Mouse (Mus musculus): Measurements from ENCODE around the gene Ccdc17. TPM values are rescaled to one million over a fixed set of nuclear protein-coding genes. Genes with fewer than 3 reads are reported as not detected.
A peak's percentile ranks its signal among the peaks of the same experiment; 100 is the strongest.

Gene Ccdc17
- polyA plus RNA-seq, 1 experiment from 2014 or later, result 1.8 TPM

GRCm38 (mm10) chr4:116596978-116597881, 776 bp downstream of the Ccdc17 start:
- ChIA-PET POLR2A (interaction anchor here (0.6 kb wide), 1 partner anchor 47 kb away, joined by 4 read pairs; no protein-coding TSS in a partner anchor), CTCF (no interaction called here)
- in situ Hi-C loops (cut with MboI; ENCODE audit: low pct_unique_long_range_greater_than_20kb), result no loop called here
- ATAC-seq (peak; percentile 89), DNase-seq (ENCODE audit: low read depth, low spot score) (peak; percentile 64)
- TF ChIP-seq CTCF (IDR thresholded peaks at IDR 0.05), result no peak
- H3K27me3 ChIP-seq, result no peaks in the 10 kb centered on the region

GRCm38 (mm10) chr4:116612621-116613020, 16.2 kb downstream of the Ccdc17 start:
- TF ChIP-seq CTCF (IDR thresholded peaks at IDR 0.05), result no peak
- no peak for DNase-seq (ENCODE audit: low read depth, low spot score)
- no peak for ATAC-seq
- no peaks in the 10 kb centered on the region for H3K27me3 ChIP-seq
- in situ Hi-C loops (cut with MboI; ENCODE audit: low pct_unique_long_range_greater_than_20kb), result no loop called here
- POLR2A ChIA-PET, result interaction anchor here (0.6 kb wide), 1 partner anchor 32 kb away, joined by 4 read pairs; no protein-coding TSS in a partner anchor
- CTCF ChIA-PET, result interaction anchor here (1.9 kb wide), 1 partner anchor 9 kb away, joined by 4 read pairs; no protein-coding TSS in a partner anchor

- CTCF ChIA-PET, result no interaction called here
- DNase-seq (ENCODE audit: low read depth, low spot score), result no peak
- in situ Hi-C loops (cut with MboI; ENCODE audit: low pct_unique_long_range_greater_than_20kb), result no loop called here
- TF ChIP-seq CTCF (IDR thresholded peaks at IDR 0.05), result no peak
- POLR2A ChIA-PET, result no interaction called here
- no peaks in the 10 kb centered on the region for H3K27me3 ChIP-seq
- no peak for ATAC-seq
Measured at GRCm38 (mm10) chr4:116615237-116615636, 18.8 kb downstream of the Ccdc17 start.

GRCm38 (mm10) chr4:116624831-116625230, 28.4 kb downstream of the Ccdc17 start:
- ATAC-seq (no peak), DNase-seq (ENCODE audit: low read depth, low spot score) (no peak)
- H3K27me3 ChIP-seq, result no peaks in the 10 kb centered on the region
- no peak for TF ChIP-seq CTCF (IDR thresholded peaks at IDR 0.05)
- POLR2A ChIA-PET, result no interaction called here
- CTCF ChIA-PET, result interaction anchor here (1.2 kb wide), 1 partner anchor 17 kb away, joined by 3 read pairs; no protein-coding TSS in a partner anchor
- in situ Hi-C loops (cut with MboI; ENCODE audit: low pct_unique_long_range_greater_than_20kb), result loop anchor here (5.0 kb wide), 1 partner anchor 162 kb away; no protein-coding TSS in a partner anchor

GRCm38 (mm10) chr4:116626658-116627358, 30.4 kb downstream of the Ccdc17 start:
- ATAC-seq (peak; percentile 20), DNase-seq (ENCODE audit: low read depth, low spot score) (peak; percentile 41)
- in situ Hi-C loops (cut with MboI; ENCODE audit: low pct_unique_long_range_greater_than_20kb), result loop anchor here (5.0 kb wide), 1 partner anchor 160 kb away; no protein-coding TSS in a partner anchor
- TF ChIP-seq CTCF (IDR thresholded peaks at IDR 0.05), result peak; percentile 32
- ChIA-PET POLR2A (interaction anchor here (0.6 to 1.2 kb wide), 3 partner anchors 16 to 124 kb away, joined by 3 read pairs; no protein-coding TSS in a partner anchor), CTCF (no interaction called here)
- H3K27me3 ChIP-seq, result no peaks in the 10 kb centered on the region

GRCm38 (mm10) chr4:116627359-116627716, 30.9 kb downstream of the Ccdc17 start:
- H3K27me3 ChIP-seq, result no peaks in the 10 kb centered on the region
- ChIA-PET CTCF (no interaction called here), POLR2A (interaction anchor here (0.6 to 1.2 kb wide), 2 partner anchors 16 to 124 kb away, joined by 3 read pairs; no protein-coding TSS in a partner anchor)
- in situ Hi-C loops (cut with MboI; ENCODE audit: low pct_unique_long_range_greater_than_20kb), result loop anchor here (5.0 kb wide), 1 partner anchor 160 kb away; no protein-coding TSS in a partner anchor
- DNase-seq (ENCODE audit: low read depth, low spot score) (peak; percentile 68), ATAC-seq (peak; percentile 70)
- no peak for TF ChIP-seq CTCF (IDR thresholded peaks at IDR 0.05)

- in situ Hi-C loops (cut with MboI; ENCODE audit: low pct_unique_long_range_greater_than_20kb), result loop anchor here (5.0 kb wide), 1 partner anchor 159 kb away; no protein-coding TSS in a partner anchor
- ChIA-PET POLR2A (interaction anchor here (1.2 kb wide), 1 partner anchor 17 kb away, joined by 3 read pairs; no protein-coding TSS in a partner anchor), CTCF (no interaction called here)
- DNase-seq (ENCODE audit: low read depth, low spot score), result peak; percentile 68
- peak; percentile 87 for ATAC-seq
- TF ChIP-seq CTCF (IDR thresholded peaks at IDR 0.05), result no peak
- H3K27me3 ChIP-seq, result no peaks in the 10 kb centered on the region
Measured at GRCm38 (mm10) chr4:116627722-116628662, 31.5 kb downstream of the Ccdc17 start, which contains the start of gene Nasp. TSS of gene Nasp (minus strand) at chr4:116627941.

- TF ChIP-seq CTCF (IDR thresholded peaks at IDR 0.05), result no peak
- ChIA-PET POLR2A (no interaction called here), CTCF (interaction anchor here (1.2 kb wide), 1 partner anchor 10 kb away, joined by 3 read pairs; no protein-coding TSS in a partner anchor)
- no peaks in the 10 kb centered on the region for H3K27me3 ChIP-seq
- ATAC-seq (no peak), DNase-seq (ENCODE audit: low read depth, low spot score) (no peak)
- in situ Hi-C loops (cut with MboI; ENCODE audit: low pct_unique_long_range_greater_than_20kb), result no loop called here
Measured at GRCm38 (mm10) chr4:116635197-116635596, 38.7 kb downstream of the Ccdc17 start.

GRCm38 (mm10) chr4:116638821-116639220, 42.4 kb downstream of the Ccdc17 start:
- no peak for TF ChIP-seq CTCF (IDR thresholded peaks at IDR 0.05)
- in situ Hi-C loops (cut with MboI; ENCODE audit: low pct_unique_long_range_greater_than_20kb), result no loop called here
- ATAC-seq, result no peak
- POLR2A ChIA-PET, result no interaction called here
- no peak for DNase-seq (ENCODE audit: low read depth, low spot score)
- CTCF ChIA-PET, result no interaction called here
- no peaks in the 10 kb centered on the region for H3K27me3 ChIP-seq

Measured in Patski (cell line).